Mouse (Mus musculus) layer of hippocampus, postnatal 14 days (tissue): ENCODE measurements at regions not wholly inside any gene's neighbourhood (a gene's known extent, or its start where the extent isn't known, plus 50 kb on each side); places are given as distances from the start of the nearest gene placed in this dataset.
"Not testable (repeated sequence)": the region's sequence is repeated elsewhere in the genome, so short reads cannot be mapped to it uniquely, and the experiment has no call there.

Experiments
- DNase-seq, 2 experiments: peaks; one replicate each; pipeline ENCODE4 v3.0.0; 2021 to 2022; ENCODE audit warnings: low spot score in 2 of 2, mixed read lengths in 1 of 2

DNA sequence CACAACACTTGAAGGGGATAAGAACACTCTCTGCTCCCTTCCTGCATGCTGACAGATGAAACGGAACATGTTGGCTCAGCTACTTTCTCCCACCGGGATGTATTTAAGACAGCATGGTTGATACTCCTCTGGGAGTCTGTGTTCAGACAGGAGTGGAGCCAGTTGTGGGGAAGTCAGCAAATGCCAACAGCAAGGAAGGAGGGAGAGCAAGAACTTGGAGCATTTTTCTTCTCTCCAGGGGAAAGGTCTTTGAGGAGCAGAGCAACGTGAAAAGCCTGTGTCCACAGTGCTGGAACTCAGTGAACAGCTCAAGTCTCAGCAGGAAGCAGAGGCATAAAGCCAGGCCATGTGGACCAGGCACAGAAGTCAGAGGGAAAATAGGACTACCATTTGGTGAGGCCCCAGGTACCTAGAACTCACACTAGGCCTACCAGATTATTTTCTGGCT lies 188.8 kb upstream of the Dmac1 start:
- DNase-seq, result peak in 1 of 2 experiments; percentile 8

DNA sequence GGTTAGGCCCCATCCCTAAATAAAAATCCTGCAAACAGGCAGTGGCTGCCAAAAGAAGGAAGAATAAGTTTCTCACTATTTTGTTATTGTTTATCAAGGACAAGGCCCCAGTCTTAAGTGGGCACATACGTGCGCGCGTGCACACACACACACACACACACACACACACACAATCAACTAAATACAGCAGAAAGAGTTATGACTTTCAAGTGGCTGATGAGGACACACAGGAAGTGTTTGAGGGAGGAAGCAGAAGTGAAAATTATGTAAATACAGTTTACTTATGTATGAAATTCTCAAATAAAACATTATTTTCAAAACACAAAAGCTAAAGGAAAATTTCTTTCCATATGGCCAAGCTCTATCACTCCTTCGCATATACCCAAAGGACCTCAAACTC lies 185.5 kb upstream of the Dmac1 start:
- DNase-seq, result no peak

DNA sequence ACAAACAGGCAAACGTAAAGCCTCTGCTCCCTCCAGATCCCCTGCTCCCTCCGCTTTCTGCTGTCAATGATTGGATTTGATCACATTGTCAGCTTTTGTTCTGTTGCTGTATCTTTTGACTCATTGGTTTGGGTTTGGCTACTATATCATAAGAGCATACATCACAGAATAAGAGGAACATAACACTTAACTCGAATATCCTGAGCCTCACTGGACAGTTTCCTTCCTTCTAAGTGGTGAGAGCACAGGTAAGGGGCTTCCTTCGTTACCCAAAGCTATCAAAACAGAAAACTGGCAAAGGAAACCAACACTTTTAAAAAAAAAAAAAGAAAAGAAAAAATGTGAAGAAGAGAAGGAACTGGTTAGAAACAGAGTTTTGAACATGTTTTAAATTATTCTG lies 171.4 kb upstream of the Dmac1 start:
- no peak for DNase-seq

DNA sequence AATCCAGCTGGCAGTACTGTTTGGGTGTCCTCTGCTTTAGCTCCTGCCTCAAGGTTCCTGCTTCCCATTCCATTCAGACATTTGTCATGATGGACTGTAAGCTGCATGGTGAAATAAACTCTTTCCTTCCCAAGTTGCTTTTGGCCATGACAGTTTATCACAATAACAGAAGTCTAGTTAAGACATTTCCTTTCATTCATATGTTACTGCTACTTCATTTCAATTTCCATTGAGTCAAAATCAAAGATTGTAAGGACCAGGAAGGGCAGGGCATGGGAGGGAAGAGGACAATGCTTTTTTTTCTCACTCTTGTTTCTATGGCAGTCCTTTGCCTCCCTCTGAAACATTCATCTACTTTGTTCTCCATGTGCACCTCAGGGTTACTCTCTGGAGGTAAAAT lies 145.2 kb upstream of the Dmac1 start:
- DNase-seq, result no peak

DNA sequence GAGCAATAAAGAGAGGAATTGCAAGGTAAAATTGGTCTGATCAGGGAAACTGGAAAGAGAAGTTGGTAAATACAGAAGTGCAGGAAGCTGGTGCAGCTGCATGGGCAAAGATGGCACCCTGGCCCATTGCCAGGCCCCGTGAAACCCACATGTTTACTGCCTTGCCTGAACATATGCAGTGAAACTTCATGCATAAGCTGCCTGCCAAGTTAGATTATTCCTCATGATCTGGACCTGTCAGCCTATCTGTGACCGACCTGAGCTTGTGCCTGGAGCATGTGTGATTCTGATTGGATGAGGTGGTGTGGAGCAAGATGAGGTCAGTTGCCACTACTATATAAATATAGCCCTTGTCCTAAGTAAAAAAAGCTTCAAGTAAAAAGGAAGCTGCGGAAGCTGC lies 122.6 kb upstream of the Dmac1 start:
- DNase-seq, result not testable (repeated sequence)

DNA sequence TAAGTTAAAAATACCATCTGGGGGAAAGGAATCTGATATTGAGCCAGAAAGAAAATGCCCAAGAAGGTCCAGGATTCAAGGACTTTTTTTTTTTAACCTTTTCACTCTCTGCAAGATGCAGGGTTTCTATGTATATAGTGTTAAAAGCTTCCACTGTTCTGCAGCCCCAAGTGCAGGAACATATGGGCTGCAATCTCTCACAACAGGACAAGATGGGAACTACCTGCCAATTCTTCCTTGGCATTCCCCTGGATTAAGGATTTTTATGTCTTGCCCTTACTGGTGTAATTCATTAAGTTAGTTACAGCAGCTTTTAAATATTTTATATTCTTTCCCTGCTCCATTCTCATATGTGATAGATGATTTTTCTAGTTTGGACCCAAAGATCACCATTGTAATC lies 116.9 kb upstream of the Dmac1 start:
- DNase-seq, result no peak

DNA sequence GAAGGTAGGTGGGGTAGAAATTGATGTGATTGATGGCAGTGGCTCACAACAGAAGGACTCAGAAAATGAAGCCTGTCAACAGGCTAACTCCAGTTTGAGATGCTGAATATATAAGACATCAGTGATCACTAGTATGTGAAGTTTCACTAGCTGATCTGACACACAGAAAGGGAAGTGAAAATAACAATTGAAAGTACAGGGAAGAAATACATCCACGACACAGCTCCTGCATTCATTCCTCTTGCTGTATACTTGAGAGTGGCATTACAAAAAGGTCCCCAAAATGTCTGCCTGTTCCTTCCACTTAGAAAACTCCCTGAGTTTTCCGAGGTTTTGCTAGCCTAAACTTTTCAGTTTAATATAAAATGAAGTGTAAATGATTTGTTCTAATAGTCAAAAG lies 116.2 kb upstream of the Dmac1 start:
- DNase-seq, result no peak

DNA sequence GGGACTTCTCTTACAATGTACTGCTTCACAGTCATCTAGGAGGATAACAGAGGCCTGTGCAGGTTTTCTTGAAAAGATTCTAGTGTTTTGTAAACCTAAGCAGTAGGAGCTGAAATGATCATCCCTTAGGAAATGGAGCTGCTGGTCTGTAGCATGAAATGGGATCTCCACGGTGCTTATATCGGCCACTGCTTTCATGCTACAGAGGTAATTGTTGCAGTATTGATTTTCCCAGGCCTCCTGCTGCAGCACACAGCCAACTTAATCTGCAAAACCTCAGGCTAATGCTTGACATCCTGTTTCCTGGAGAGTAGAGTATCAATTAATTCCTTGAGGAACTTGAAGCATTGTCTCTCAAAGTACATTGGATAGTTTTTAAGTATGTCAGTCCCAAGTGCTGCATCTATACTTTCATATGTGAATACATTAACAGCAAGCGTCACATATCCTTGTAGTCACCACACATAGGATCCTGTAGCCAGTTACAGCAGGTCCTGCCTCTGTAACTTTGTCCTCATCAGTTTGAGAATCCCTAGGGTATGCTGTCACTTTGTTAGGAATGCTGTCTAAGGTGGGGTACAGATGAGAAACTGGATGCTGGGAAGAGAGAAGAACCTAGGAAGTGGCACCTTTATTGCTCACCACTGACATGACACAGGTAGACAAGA lies 108.3 kb upstream of the Dmac1 start:
- no peak for DNase-seq

DNA sequence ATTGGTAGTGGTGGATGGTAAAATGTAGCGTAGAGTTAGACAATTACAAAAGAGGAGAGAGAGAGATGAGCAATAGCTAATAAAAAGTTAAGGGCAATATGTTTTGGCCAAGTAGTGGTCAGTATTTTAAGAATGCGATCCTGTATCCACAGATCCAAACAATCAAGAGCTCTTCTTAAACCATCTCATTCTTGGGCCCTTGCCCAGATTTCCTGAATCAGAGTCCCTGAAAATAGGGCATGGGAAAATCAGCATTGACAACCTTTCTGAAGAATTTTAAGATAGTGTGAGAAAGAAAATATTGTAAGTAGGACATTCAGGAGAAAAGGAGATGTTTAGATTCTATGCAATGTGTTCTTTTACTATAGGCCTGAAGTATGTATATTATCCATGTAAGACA lies 81.4 kb upstream of the Dmac1 start:
- no peak for DNase-seq

DNA sequence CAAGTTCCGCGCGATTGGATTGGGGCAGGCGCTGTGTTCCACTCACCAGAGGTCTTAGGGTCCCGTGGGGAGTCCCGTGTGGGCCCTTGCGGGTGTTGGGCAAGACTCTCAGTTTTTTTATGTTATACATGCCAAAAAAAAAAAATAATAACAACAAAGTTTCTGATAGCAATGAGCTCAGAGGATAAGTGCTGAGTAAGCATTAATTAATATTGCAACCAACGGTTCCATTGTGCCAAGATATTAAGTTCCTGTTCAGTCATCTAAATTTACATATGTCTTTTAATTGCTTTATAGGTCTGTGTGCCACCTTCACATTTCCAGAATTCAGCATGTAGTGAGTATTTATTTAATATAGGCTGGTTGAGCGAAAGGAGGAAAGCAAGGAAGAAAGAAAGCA lies 77.5 kb upstream of the Dmac1 start:
- DNase-seq, result no peak

DNA sequence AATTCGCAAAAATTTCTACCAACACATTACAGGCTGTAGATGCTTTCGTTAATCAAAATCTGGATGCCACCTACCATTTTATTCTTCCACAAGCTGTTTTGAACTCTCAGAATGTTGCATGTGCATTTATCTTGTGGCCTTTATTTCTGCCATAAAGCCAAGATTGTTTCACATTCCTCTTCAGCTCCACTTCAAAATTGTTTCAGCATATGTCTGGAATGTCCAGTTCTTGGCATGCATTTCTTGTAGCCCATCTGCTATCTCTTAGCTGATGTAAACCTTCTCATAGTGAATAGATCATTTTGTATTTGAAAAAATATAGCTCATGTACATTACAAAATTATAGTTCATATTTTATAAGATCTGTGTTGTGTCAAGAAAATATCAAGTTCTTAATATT lies 56.4 kb upstream of the Dmac1 start:
- no peak for DNase-seq

DNA sequence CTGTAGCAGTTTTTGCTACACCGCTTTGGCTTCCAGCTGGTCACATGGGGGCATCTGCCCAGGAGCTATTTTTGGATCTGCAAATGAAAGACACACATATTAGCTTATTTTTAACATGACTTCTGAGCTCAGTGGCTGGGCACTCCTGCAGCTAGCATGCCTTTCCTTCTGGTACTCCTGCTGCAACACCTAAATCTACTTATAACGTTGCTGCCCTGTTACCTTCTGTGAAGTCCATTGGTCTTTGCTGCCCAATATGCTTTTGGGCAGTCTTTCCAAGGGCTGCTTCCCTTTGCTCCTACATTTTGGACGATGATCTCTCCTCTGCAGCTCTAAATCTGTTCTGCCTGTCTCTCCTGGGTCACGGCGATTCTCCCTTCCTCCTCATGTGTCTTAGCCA lies 54.7 kb upstream of the Dmac1 start:
- no peak for DNase-seq

DNA sequence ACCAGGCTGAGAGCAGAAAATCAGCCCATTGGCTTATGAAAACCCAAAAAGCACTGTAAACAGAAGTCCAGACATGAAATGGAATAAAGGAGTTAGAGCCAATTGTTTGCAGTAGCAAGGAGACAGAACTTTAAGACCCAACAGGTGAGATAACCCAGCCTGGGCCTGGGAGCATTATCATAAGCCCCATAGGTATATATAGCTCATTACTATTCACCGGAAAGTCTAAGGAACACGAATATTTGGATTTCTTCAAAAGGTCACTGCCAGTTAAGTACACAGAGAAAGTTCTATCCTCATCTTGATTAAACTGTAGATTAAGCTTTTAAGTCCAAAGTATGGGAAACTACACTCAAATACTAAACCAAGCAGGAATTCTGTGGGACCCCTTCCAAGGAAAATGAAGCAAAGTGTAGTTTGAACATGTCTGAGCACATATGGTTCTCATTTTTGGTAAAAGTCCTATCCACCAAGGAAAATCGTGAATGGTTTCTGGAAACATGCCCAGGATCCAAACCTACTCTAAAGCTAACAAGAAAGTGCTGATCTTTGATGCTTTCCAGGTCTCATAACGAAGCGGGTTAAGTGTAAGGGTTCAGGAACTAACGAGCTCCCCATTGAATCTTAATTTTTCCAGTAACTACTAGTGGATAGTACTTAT lies 51.5 kb upstream of the Dmac1 start:
- no peak for DNase-seq
